Mouse (Mus musculus) neural tube, embryonic 14.5 days (tissue): ENCODE data around the gene Kcnq2. TPM values are rescaled to one million over a fixed set of nuclear protein-coding genes. Genes with fewer than 3 reads are reported as not detected.

ENCODE experiments used
- ATAC-seq: fragments of 200-750 bp; cut with Nextera tagmentation; 2 replicates; pipeline ENCODE4 v1.8.0; 2017; ENCODE audit warnings: low read depth, mild to moderate bottlenecking, moderate TSS enrichment, moderate library complexity
- H3K27ac ChIP-seq: fragments of 300-500 bp; sonication (generic); 2 replicates; pipeline ENCODE4 v1.5.1; 2014; ENCODE audit warnings: low read depth, mild to moderate bottlenecking, control low read depth, low read length, moderate library complexity, mixed read lengths
- H3K27me3 ChIP-seq: fragments of 300-500 bp; sonication (generic); 2 replicates; pipeline ENCODE4 v1.6.1; 2014; ENCODE audit warnings: low read length; ENCODE audit not compliant: control insufficient read depth, insufficient read depth
- H3K36me3 ChIP-seq: fragments of 300-500 bp; sonication (generic); 2 replicates; pipeline ENCODE4 v1.6.1; 2014; ENCODE audit warnings: low read length, mixed read lengths; ENCODE audit not compliant: control insufficient read depth, insufficient read depth
- H3K4me1 ChIP-seq: fragments of 300-500 bp; sonication (generic); 2 replicates; pipeline ENCODE4 v1.6.1; 2014; ENCODE audit warnings: low read length; ENCODE audit not compliant: control insufficient read depth, insufficient read depth
- H3K4me2 ChIP-seq: fragments of 300-500 bp; sonication (generic); 2 replicates; pipeline ENCODE4 v1.6.1; 2014; ENCODE audit warnings: mild to moderate bottlenecking, low read depth, low read length, control low read depth
- H3K4me3 ChIP-seq: fragments of 300-500 bp; sonication (generic); 2 replicates; pipeline ENCODE4 v1.5.1; 2014; ENCODE audit warnings: low read depth, low read length, control low read depth, mixed read lengths
- H3K9ac ChIP-seq: fragments of 300-500 bp; sonication (generic); replicated peaks from 2 replicates; pipeline ENCODE4 v1.6.1; 2014; ENCODE audit warnings: low read depth, mild to moderate bottlenecking, control low read depth, low read length, mixed read lengths
- H3K9me3 ChIP-seq: fragments of 300-500 bp; sonication (generic); 2 replicates; pipeline ENCODE4 v1.6.1; 2016; ENCODE audit warnings: low read length; ENCODE audit not compliant: control insufficient read depth
- WGBS: fragments of 180-500 bp; shearing (Covaris S2); extraction: QIAGEN DNeasy Blood & Tissue Kit; methylation state at CpG from one replicate; pipeline ENCODE4 v1.1.7; 2014; 5-methylcytosine and 5-hydroxymethylcytosine counted together
- polyA plus RNA-seq: library from polyadenylated mRNA; unstranded; fragments of >200 nt; fragmentation: Nextera tagmentation; extraction: Ambion mirVana; gene quantifications from 2 replicates; pipeline ENCODE4 v1.2.1, GENCODE M21; 2014

Kcnq2 gene
- polyA plus RNA-seq, 1 experiment from 2014 or later: 56.7 TPM

DNA sequence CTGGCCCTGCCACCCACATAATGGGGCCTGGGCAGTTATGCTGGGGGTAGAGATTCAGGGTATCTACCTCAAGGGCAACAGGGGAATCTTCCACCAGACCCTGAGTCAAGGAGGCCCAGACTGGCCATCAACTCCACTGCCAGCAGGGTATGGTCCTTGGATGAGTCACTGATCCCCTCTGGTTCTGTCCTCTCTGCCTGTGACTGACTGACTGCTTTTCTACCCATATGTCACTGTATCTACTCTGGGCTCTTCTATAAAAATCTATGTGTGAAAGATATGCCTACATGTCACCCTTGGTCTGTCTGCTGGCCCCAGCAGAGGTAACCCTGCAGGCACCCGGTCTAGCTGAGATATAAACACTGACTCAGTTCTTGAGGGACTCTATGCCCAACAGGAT lies 18.0 kb upstream of the Kcnq2 start:
- 91% methylated on average over 1 of the region's 1 CpGs for WGBS
- Histone ChIP-seq H3K9me3 (no peaks in the 10 kb centered on the region), H3K4me3 (no peak overlapping the region), H3K27me3 (peaks cover 8% of the 10 kb centered on the region), H3K4me2 (no peak overlapping the region), H3K4me1 (peaks cover 5% of the 10 kb centered on the region; the same call in 1 of the 2 replicates), H3K36me3 (peaks cover 20% of the 10 kb centered on the region), H3K9ac (no peak overlapping the region), H3K27ac (no peak overlapping the region)
- no peak for ATAC-seq

DNA sequence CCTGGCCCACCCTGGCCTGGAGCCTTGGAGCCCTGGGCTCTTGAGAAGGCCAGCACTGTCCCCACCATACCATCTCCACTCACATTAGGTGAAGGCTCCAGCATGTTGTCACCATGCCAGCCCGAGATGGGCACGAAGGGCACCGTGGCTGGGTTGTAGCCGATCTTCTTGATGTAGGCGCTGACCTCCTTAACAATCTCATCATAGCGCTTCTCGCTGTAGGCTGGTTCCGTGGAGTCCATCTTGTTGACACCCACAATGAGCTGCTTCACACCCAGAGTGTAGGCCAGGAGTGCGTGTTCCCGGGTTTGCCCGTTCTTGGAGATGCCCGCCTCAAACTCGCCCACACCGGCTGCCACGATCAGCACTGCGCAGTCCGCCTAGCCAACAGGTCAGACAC lies 17.6 kb upstream of the Kcnq2 start:
- H3K4me1 ChIP-seq: peaks cover 9% of the 10 kb centered on the region; the same call in 1 of the 2 replicates
- ATAC-seq: no peak
- H3K9me3 ChIP-seq: no peaks in the 10 kb centered on the region
- H3K36me3 ChIP-seq: peaks cover 20% of the 10 kb centered on the region
- WGBS: 97% methylated on average over 17 of the region's 17 CpGs
- peaks cover 8% of the 10 kb centered on the region for H3K27me3 ChIP-seq
- H3K9ac ChIP-seq: no peak overlapping the region
- H3K27ac ChIP-seq: no peak overlapping the region
- no peak overlapping the region for H3K4me2 ChIP-seq
- no peak overlapping the region for H3K4me3 ChIP-seq

DNA sequence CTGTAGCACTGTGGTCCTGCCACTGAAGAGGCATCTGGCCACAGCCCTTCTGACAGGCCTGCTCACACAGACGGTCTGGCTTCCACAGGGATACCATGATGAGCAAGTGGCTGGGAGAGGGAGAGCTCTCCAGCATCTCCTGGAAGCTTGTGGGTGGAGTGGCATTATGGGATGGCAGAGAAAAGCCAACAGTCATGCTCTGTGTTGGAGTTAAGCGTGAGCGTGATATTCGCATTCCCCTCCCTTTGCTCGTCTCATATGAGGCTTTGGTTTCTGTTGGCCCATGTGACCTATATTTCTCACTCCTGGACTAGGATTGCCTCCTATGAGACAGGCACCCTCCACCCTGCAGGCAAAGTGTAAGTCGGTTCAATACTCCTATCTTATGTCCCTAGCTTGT lies 15.2 kb upstream of the Kcnq2 start:
- peaks cover 4% of the 10 kb centered on the region; the same call in 1 of the 2 replicates for H3K27me3 ChIP-seq
- no peak for ATAC-seq
- WGBS: 75% methylated on average over 6 of the region's 6 CpGs

DNA sequence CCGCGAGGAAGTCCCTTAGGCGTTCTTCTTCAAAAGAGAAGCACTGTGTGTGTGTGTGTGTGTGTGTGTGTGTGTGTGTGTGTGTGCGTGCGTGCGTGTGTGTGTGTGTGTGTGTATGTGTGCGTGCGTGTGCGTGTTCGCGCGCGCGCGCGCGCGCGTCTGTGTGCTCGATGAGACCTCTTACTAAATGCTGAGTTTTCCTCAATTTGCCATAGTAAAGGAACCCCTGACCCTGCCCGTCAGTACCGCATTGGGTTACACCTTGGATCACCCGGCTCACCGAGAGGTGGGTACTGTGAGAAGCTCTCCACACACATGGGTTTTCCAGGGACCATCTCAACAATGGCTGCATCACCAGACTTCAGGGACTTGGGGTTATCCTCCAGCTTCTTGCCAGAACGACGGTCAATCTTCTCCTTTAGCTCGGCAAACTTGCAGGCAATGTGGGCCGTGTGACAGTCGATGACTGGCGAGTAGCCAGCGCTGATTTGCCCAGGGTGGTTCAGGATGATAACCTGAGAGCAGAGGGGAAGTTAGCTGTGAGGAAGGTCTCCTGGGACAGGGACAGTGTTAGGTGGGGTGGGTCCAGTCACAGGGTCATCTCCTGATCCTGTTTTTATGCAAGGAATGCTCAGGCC lies 13.3 kb upstream of the Kcnq2 start:
- peaks cover 4% of the 10 kb centered on the region; the same call in 1 of the 2 replicates for H3K4me1 ChIP-seq
- no peak for ATAC-seq

More for the DNA sequence above, 15.2 kb upstream of the Kcnq2 start:
- Histone ChIP-seq H3K4me1 (peaks cover 7% of the 10 kb centered on the region; the same call in 1 of the 2 replicates), H3K36me3 (peaks cover 24% of the 10 kb centered on the region), H3K9ac (no peak overlapping the region), H3K4me3 (no peak overlapping the region), H3K4me2 (no peak overlapping the region), H3K27ac (no peak overlapping the region), H3K9me3 (no peaks in the 10 kb centered on the region)

DNA sequence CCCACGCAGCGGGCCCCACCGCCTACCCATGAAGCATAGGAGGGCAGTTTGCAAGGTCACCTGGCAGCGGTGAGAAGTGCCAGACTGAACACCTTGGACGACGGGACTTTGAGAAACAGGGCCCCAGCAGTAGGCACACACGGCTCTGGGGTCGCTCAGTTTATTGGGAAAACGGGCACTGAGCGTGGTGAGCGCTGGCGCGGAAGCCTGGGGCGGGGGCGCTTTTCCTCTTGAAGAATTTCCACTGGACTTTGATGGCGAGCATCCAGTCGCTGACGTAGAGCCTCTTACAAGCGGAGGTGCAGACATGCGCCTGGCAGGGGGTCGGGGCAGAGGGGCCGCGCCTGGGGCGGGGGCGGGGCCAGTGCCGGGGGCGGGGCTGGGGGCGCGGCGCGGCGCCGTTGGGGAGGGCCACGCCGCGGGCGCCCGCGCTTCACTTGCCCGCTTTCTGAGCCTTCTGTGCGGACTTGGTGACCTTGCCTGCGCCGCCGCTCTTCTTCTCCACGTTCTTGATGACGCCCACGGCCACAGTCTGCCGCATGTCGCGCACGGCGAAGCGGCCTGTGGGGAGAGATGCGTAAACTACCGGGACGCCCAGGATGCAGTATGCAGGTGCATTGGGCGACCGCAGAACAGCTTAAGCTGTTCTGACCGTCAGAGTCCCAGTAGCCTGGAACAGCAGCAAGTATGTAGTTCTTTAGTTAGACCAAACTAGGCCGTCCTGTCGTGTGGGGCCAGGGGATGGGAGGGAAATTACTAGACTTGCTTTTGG lies 12.6 kb upstream of the Kcnq2 start:
- Histone ChIP-seq H3K4me2 (peak overlapping the region; percentile 64), H3K27ac (no peak overlapping the region), H3K4me3 (peak overlapping the region; percentile 32), H3K27me3 (peaks cover 4% of the 10 kb centered on the region; the same call in 1 of the 2 replicates), H3K9ac (0 out of 2 replicates have a peak overlapping the region, but pooled peaks have one; percentile 35), H3K4me1 (peaks cover 4% of the 10 kb centered on the region; the same call in 1 of the 2 replicates), H3K9me3 (no peaks in the 10 kb centered on the region), H3K36me3 (peaks cover 18% of the 10 kb centered on the region)
- ATAC-seq: 0 out of 2 replicates have a peak, but pooled peaks have one; percentile 28
- WGBS: 2% methylated on average over 56 of the region's 61 CpGs

More for the DNA sequence above, 13.3 kb upstream of the Kcnq2 start:
- 20% methylated on average over 30 of the region's 31 CpGs for WGBS
- Histone ChIP-seq H3K27me3 (peaks cover 4% of the 10 kb centered on the region; the same call in 1 of the 2 replicates), H3K4me2 (peak overlapping the region; percentile 64), H3K36me3 (peaks cover 24% of the 10 kb centered on the region), H3K27ac (no peak overlapping the region), H3K4me3 (peak overlapping the region; percentile 32; the same call in 1 of the 2 replicates), H3K9me3 (no peaks in the 10 kb centered on the region), H3K9ac (no peak overlapping the region)

DNA sequence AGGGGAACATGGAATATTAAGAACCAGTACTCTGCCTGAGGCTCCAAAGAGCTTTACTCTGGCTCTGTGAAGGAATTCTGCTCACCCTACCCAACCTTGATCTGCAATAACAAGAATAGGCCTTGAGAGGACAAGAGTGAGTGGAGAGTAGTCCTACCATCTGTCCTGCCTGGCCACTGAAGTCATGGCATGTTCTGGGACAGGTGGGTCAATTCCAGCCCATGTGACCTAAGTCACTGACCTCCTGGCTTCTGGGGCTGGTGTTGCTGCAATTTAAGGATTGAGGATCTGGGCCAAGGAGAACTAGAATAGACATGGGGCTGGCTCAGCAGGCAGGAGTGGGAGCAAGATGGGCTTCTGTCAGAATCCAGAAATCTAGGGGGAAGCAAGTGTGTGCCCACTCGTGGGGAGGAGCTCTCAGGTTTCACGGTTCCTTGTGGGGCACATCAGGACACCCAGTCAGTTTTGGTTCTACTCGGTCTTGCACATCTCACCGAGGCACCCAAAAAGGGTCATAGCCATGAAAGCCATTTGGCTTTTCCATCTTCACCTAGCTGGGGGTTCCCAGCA lies 12.0 kb upstream of the Kcnq2 start:
- 0 out of 2 replicates have a peak, but pooled peaks have one; percentile 3 for ATAC-seq
- Histone ChIP-seq H3K4me3 (peak overlapping the region; percentile 32), H3K27me3 (peaks cover 4% of the 10 kb centered on the region; the same call in 1 of the 2 replicates), H3K36me3 (peaks cover 18% of the 10 kb centered on the region), H3K4me1 (peaks cover 4% of the 10 kb centered on the region; the same call in 1 of the 2 replicates), H3K9me3 (no peaks in the 10 kb centered on the region), H3K4me2 (peak overlapping the region; percentile 64; the same call in 1 of the 2 replicates), H3K9ac (no peak overlapping the region), H3K27ac (no peak overlapping the region)
- WGBS: 60% methylated on average over 4 of the region's 4 CpGs

DNA sequence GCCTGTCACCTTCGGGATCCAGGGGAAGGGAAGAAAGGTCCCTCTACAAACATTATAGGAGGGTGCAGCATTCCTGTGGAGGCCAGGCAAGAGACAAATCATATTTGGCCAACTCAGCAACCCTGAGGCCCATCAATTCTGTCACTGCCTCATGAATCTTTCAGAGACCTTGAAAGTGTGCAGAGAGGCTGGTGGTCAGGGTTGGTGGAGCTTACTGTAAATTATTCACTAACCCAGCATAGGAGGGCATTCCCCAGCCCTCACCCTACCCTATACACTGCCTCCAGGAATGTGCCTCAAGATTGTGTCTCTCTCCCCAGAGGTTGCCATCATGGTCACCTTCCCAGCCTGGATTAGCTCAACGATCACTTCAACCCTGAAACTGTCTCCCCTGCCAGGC lies 9.6 kb upstream of the Kcnq2 start:
- H3K4me2 ChIP-seq: no peak overlapping the region
- H3K36me3 ChIP-seq: 0 out of 2 replicates have a peak, but pooled peaks cover 7% of the 10 kb centered on the region
- H3K9me3 ChIP-seq: no peaks in the 10 kb centered on the region
- H3K9ac ChIP-seq: no peak overlapping the region
- peaks cover 4% of the 10 kb centered on the region; the same call in 1 of the 2 replicates for H3K4me1 ChIP-seq
- ATAC-seq: no peak
- 83% methylated on average over 2 of the region's 2 CpGs for WGBS
- no peak overlapping the region for H3K27ac ChIP-seq
- no peaks in the 10 kb centered on the region for H3K27me3 ChIP-seq
- no peak overlapping the region for H3K4me3 ChIP-seq

DNA sequence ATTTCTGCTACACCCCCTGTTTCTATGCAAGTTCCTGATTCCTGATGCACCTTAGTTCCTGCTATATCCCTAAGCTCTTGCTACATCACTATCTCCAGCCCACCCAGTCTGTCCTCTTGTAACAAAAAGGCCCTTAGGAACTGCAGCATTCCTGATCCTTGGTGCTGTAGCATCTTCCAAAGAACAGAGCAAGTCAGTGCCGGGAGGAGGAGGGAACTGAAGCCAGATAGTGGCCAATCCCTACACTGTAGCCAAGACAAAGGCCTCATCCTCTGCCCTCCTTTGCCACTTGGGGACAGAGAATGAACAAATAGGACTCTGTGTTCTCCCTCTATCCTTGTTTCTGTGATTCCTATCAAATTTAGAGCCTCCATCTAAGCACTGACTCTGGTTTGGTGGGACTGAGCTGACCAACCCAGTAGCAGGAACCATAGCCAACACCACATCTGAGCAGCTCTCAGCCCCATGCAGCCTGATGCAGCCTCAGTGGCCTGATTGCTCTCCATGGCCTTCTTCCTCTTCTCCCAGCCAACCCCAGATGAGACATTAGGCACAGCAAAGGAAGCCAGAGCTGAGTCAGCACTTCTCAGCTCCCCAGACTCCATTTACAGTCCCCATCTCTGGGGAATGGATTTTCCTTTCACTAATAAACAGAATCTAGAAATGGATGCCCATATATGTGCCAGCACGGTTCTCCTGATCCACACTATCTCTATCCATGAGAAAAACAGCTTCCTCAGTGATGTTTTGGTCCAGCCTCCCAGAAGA lies 8.6 kb upstream of the Kcnq2 start:
- no peak overlapping the region for H3K4me2 ChIP-seq
- ATAC-seq: no peak
- H3K9ac ChIP-seq: no peak overlapping the region
- 0 out of 2 replicates have a peak, but pooled peaks cover 7% of the 10 kb centered on the region for H3K36me3 ChIP-seq
- no peaks in the 10 kb centered on the region for H3K9me3 ChIP-seq
- no peaks in the 10 kb centered on the region for H3K27me3 ChIP-seq
- peaks cover 4% of the 10 kb centered on the region; the same call in 1 of the 2 replicates for H3K4me1 ChIP-seq
- no peak overlapping the region for H3K27ac ChIP-seq
- 48% methylated on average over 2 of the region's 2 CpGs for WGBS
- H3K4me3 ChIP-seq: no peak overlapping the region
